Mouse (Mus musculus): ENCODE results near the gene Elovl4. TPM values are rescaled to one million over a fixed set of nuclear protein-coding genes. Genes with fewer than 3 reads are reported as not detected.

The Elovl4 gene
- polyA plus RNA-seq, 1 experiment from 2014 or later: 32.7 TPM

DNA sequence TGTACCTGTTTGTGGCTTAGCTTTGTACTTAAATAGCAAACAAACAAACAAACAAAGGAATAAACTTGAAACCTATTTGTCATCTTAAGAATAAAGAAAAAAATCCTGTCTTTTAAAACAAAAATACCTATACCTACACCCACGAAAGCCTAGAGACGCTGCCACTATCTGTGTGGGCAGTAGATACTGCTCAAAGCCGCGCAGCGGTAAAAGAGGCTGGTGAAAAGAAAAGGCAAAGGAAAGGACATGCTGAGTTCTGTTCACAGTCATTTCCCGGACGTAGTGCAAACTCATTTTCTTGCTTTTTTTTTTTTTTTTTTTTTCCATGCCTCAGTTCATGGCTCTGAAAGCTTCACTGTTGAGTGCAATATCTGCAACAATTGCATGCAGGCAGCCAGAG lies 13.1 kb upstream of the Elovl4 start:
- no peaks in the 10 kb centered on the region for H3K4me1 ChIP-seq (ENCODE audit: control insufficient read depth, insufficient read depth, low read length)
- no peaks in the 10 kb centered on the region for H3K9me3 ChIP-seq (ENCODE audit: control insufficient read depth, low read length)
- 76% methylated on average over 7 of the region's 7 CpGs for WGBS
- DNase-seq (ENCODE audit: low spot score) (no peak), ATAC-seq (ENCODE audit: low read depth) (no peak)
- H3K27me3 ChIP-seq (replicated peaks; ENCODE audit: control insufficient read depth, insufficient read depth, low read length): no peaks in the 10 kb centered on the region
- no peak overlapping the region for H3K4me3 ChIP-seq (ENCODE audit: low read depth, low read length)
- no peaks in the 10 kb centered on the region for H3K36me3 ChIP-seq (ENCODE audit: control insufficient read depth, insufficient read depth, low read length)
- H3K4me2 ChIP-seq (ENCODE audit: low read depth, low read length): no peak overlapping the region
- H3K9ac ChIP-seq (ENCODE audit: low read depth, low read length): no peak overlapping the region
- no peak overlapping the region for H3K27ac ChIP-seq (replicated peaks; ENCODE audit: low read depth, low read length)

DNA sequence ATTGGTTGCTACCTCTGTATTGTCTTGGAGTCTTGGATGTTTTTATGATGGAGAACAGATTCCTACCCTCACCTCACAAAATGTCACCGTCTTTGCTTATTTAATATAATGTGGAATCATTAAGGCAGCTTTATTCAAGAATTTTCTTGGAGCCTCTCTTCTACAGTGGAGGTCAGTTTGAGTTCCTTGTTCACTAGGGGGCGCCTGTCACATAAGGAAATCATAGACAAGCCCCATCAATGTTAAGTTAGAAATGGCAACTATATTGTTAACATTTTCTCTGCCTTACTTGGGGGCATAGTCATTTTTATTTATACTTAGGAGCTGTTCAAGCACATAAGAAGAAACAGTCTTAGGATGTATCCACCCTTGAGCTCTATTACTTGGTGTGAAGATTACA lies 1.5 kb upstream of the Elovl4 start:
- peaks cover 5% of the 10 kb centered on the region; the same call in 1 of the 2 replicates for H3K27me3 ChIP-seq (replicated peaks; ENCODE audit: control insufficient read depth, insufficient read depth, low read length)
- no peaks in the 10 kb centered on the region for H3K9me3 ChIP-seq (ENCODE audit: control insufficient read depth, low read length)
- peak; percentile 78 for DNase-seq (ENCODE audit: low spot score)
- H3K36me3 ChIP-seq (ENCODE audit: control insufficient read depth, insufficient read depth, low read length): no peaks in the 10 kb centered on the region
- no peak overlapping the region for H3K9ac ChIP-seq (ENCODE audit: low read depth, low read length)
- H3K4me1 ChIP-seq (ENCODE audit: control insufficient read depth, insufficient read depth, low read length): peaks cover 12% of the 10 kb centered on the region; the same call in 1 of the 2 replicates
- no peak overlapping the region for H3K27ac ChIP-seq (replicated peaks; ENCODE audit: low read depth, low read length)
- WGBS: 8% methylated on average over 2 of the region's 2 CpGs
- H3K4me2 ChIP-seq (ENCODE audit: low read depth, low read length): no peak overlapping the region
- no peak for ATAC-seq (ENCODE audit: low read depth)
- no peak overlapping the region for H3K4me3 ChIP-seq (ENCODE audit: low read depth, low read length)

DNA sequence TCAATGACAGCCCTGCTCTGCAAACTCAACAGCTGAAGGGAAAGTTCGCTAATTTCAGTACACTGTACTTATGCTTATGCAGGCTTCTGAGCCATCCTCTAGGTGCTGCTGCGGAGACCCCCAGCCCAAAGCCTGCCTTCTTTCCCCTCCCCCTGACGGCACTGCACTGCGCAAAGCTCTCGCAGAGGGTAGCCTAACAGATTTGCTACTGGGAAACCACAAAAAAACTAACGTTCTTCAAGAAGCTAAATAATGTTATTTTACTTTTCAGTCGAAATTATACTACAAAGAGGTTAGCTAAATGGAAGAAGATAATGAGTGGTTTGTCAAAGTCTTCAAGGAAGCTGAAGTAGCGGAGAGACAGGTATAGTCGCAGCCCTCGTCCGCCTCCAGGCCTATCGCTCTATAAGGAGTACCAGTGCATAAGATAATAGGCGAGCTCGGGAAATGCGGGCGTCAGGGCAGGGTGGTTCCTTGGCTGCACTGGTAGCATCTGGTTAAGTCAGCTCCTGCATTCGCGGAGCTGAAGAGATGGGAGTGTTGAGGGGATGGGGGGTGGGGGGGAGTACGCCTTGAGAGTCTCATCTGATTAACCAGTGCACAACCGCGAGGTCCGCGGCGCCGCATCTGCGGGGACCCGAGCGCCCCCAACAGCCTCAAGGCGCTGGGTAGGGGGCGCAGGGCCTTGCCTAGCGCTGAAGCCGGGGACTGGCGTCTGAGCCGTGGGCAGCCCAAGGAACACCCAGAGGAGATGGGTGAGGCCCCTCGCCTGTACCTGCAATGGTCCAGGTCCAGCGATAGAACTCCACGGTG lies 707 bp downstream of the Elovl4 start:
- Histone ChIP-seq H3K9me3 (ENCODE audit: control insufficient read depth, low read length) (no peaks in the 10 kb centered on the region), H3K4me1 (ENCODE audit: control insufficient read depth, insufficient read depth, low read length) (peaks cover 12% of the 10 kb centered on the region; the same call in 1 of the 2 replicates), H3K27ac (replicated peaks; ENCODE audit: low read depth, low read length) (peak overlapping the region; percentile 67), H3K9ac (ENCODE audit: low read depth, low read length) (peak overlapping the region; percentile 80), H3K4me3 (ENCODE audit: low read depth, low read length) (peak overlapping the region; percentile 75), H3K27me3 (replicated peaks; ENCODE audit: control insufficient read depth, insufficient read depth, low read length) (peaks cover 5% of the 10 kb centered on the region; the same call in 1 of the 2 replicates), H3K4me2 (ENCODE audit: low read depth, low read length) (peak overlapping the region; percentile 98), H3K36me3 (ENCODE audit: control insufficient read depth, insufficient read depth, low read length) (no peaks in the 10 kb centered on the region)
- DNase-seq (ENCODE audit: low spot score) (peak; percentile 82), ATAC-seq (ENCODE audit: low read depth) (peak; percentile 83)
- under 1% methylated on average over 33 of the region's 37 CpGs for WGBS

DNA sequence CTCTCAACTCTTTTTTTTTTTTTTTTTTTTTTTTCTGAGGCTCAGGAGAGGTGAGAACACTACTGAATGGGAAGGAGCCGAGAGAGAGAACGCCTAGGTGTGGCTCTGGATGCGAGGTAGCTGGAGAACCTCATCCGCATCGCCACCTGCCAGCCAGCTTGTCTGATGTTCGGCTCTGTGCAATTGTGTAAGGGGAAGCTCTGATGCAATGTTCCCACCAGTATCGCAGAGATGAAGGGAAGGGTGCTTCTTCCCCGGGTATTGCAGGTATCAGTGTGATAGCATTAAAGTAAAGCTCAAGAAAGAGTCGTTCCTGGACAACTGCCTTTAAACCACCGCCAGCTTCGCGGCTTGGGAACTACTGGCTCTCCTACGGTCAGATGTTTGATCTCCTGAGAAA lies 1.7 kb downstream of the Elovl4 start:
- H3K9ac ChIP-seq (ENCODE audit: low read depth, low read length): no peak overlapping the region; the same call in 1 of the 2 replicates

DNA sequence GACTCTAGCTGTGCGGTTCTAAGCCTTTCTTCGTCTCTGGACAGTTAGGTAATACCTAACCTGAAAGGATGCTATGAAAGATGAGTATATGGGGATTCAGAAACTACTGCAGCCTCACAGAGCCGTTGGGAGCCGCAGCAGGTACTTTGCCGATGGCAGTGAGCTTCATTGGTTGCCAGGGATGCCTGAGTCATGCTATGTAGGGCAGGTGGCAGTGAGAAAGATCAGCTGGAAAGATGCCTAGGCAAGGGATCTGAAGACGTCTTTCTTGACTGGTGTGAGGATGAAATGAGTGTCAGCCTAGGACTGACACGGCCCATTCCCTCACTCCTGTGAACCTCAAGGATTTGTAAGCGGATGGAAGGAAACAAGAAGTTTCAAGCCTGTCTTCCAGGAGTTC lies 8.2 kb downstream of the Elovl4 start:
- WGBS: 82% methylated on average over 8 of the region's 8 CpGs
- Histone ChIP-seq H3K27me3 (replicated peaks; ENCODE audit: control insufficient read depth, insufficient read depth, low read length) (no peaks in the 10 kb centered on the region), H3K9ac (ENCODE audit: low read depth, low read length) (no peak overlapping the region), H3K36me3 (ENCODE audit: control insufficient read depth, insufficient read depth, low read length) (no peaks in the 10 kb centered on the region), H3K4me1 (ENCODE audit: control insufficient read depth, insufficient read depth, low read length) (no peaks in the 10 kb centered on the region), H3K4me3 (ENCODE audit: low read depth, low read length) (no peak overlapping the region), H3K9me3 (ENCODE audit: control insufficient read depth, low read length) (no peaks in the 10 kb centered on the region), H3K4me2 (ENCODE audit: low read depth, low read length) (no peak overlapping the region), H3K27ac (replicated peaks; ENCODE audit: low read depth, low read length) (no peak overlapping the region)
- no peak for DNase-seq (ENCODE audit: low spot score)
- ATAC-seq (ENCODE audit: low read depth): no peak

More for the DNA sequence above, 1.7 kb downstream of the Elovl4 start:
- Histone ChIP-seq H3K9me3 (ENCODE audit: control insufficient read depth, low read length) (no peaks in the 10 kb centered on the region), H3K4me3 (ENCODE audit: low read depth, low read length) (peak overlapping the region; percentile 75; the same call in 1 of the 2 replicates), H3K27ac (replicated peaks; ENCODE audit: low read depth, low read length) (no peak overlapping the region), H3K36me3 (ENCODE audit: control insufficient read depth, insufficient read depth, low read length) (no peaks in the 10 kb centered on the region), H3K27me3 (replicated peaks; ENCODE audit: control insufficient read depth, insufficient read depth, low read length) (peaks cover 5% of the 10 kb centered on the region; the same call in 1 of the 2 replicates), H3K4me2 (ENCODE audit: low read depth, low read length) (peak overlapping the region; percentile 98), H3K4me1 (ENCODE audit: control insufficient read depth, insufficient read depth, low read length) (peaks cover 12% of the 10 kb centered on the region; the same call in 1 of the 2 replicates)
- DNase-seq (ENCODE audit: low spot score): no peak
- WGBS: 59% methylated on average over 13 of the region's 13 CpGs
- no peak for ATAC-seq (ENCODE audit: low read depth)

DNA sequence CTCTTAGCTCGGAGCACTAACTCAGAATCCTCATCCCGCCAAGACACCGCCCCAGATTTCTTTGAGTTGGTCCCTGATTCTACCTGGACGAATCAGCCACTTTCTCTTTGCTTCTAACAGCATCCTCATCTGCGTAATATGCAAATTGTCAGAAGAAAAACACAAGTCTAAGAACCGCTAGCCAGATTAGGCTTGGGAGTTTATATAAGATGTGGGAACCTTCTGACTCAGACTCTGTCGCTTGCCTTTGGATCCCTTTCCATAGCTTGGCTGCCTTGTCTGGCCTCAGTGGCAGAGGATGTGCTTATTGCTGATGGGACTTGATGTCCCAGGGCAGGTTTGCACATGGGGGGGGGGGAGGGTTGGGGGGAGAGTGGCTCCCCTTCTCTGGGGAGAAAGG lies 9.2 kb downstream of the Elovl4 start:
- H3K4me3 ChIP-seq (ENCODE audit: low read depth, low read length): no peak overlapping the region
- 91% methylated on average over 7 of the region's 7 CpGs for WGBS
- H3K4me2 ChIP-seq (ENCODE audit: low read depth, low read length): no peak overlapping the region
- H3K36me3 ChIP-seq (ENCODE audit: control insufficient read depth, insufficient read depth, low read length): no peaks in the 10 kb centered on the region
- H3K4me1 ChIP-seq (ENCODE audit: control insufficient read depth, insufficient read depth, low read length): no peaks in the 10 kb centered on the region
- H3K9me3 ChIP-seq (ENCODE audit: control insufficient read depth, low read length): no peaks in the 10 kb centered on the region
- H3K27ac ChIP-seq (replicated peaks; ENCODE audit: low read depth, low read length): no peak overlapping the region
- H3K27me3 ChIP-seq (replicated peaks; ENCODE audit: control insufficient read depth, insufficient read depth, low read length): no peaks in the 10 kb centered on the region
- ATAC-seq (ENCODE audit: low read depth) (no peak), DNase-seq (ENCODE audit: low spot score) (no peak)
- H3K9ac ChIP-seq (ENCODE audit: low read depth, low read length): no peak overlapping the region

DNA sequence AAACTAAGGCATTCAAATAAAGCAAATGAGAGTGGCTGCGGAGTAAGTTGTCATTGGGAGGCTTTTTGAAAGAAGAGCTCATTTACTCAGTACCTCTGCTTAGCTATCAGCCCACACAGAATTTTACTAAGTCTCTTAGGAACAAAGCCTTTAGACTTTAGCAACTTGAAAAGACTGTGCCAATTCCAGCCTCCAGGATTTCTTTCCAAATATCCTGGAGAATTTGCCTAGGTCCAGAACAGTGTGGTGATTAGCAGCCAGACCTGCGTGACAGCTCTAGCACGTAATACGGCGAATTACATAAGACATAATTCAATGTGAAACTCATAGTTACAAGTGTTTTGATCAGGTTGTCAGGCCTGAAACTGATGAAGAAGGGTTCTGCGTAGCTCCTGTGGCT lies 16.8 kb downstream of the Elovl4 start:
- Histone ChIP-seq H3K4me1 (ENCODE audit: control insufficient read depth, insufficient read depth, low read length) (no peaks in the 10 kb centered on the region), H3K4me3 (ENCODE audit: low read depth, low read length) (no peak overlapping the region), H3K4me2 (ENCODE audit: low read depth, low read length) (no peak overlapping the region), H3K27ac (replicated peaks; ENCODE audit: low read depth, low read length) (no peak overlapping the region), H3K36me3 (ENCODE audit: control insufficient read depth, insufficient read depth, low read length) (no peaks in the 10 kb centered on the region; the same call in 1 of the 2 replicates), H3K27me3 (replicated peaks; ENCODE audit: control insufficient read depth, insufficient read depth, low read length) (no peaks in the 10 kb centered on the region), H3K9ac (ENCODE audit: low read depth, low read length) (no peak overlapping the region), H3K9me3 (ENCODE audit: control insufficient read depth, low read length) (no peaks in the 10 kb centered on the region)
- ATAC-seq (ENCODE audit: low read depth) (no peak), DNase-seq (ENCODE audit: low spot score) (no peak)
- WGBS: 91% methylated on average over 6 of the region's 6 CpGs

DNA sequence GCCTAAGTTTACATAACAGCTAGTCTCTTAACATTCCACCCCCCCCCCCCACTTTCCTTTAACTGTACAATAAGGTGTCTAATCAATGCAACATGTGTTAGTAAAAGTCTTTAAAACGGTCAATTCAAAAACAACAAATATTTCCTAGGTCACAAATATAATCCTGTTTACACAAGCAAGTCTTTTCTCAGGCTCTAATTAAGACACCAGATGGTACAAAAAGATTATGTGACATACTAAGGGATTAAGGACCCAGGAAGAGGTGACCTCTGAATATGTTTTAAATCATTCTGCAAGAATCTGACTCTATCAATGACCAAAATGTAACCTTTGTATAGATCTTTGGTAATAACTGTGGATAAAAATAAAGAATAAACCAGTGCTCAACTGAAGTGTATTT lies 20.6 kb downstream of the Elovl4 start:
- ATAC-seq (ENCODE audit: low read depth): no peak
- DNase-seq (ENCODE audit: low spot score): no peak
- no peak overlapping the region for H3K4me2 ChIP-seq (ENCODE audit: low read depth, low read length)
- WGBS: 49% methylated on average over 1 of the region's 1 CpGs
- no peak overlapping the region for H3K27ac ChIP-seq (replicated peaks; ENCODE audit: low read depth, low read length)
- peaks cover 7% of the 10 kb centered on the region for H3K36me3 ChIP-seq (ENCODE audit: control insufficient read depth, insufficient read depth, low read length)
- no peaks in the 10 kb centered on the region for H3K4me1 ChIP-seq (ENCODE audit: control insufficient read depth, insufficient read depth, low read length)
- no peak overlapping the region for H3K4me3 ChIP-seq (ENCODE audit: low read depth, low read length)
- no peak overlapping the region for H3K9ac ChIP-seq (ENCODE audit: low read depth, low read length)
- H3K9me3 ChIP-seq (ENCODE audit: control insufficient read depth, low read length): no peaks in the 10 kb centered on the region
- H3K27me3 ChIP-seq (replicated peaks; ENCODE audit: control insufficient read depth, insufficient read depth, low read length): no peaks in the 10 kb centered on the region
